ENCODE assay signal across 13 mouse cellular contexts in the genomic region with DNA sequence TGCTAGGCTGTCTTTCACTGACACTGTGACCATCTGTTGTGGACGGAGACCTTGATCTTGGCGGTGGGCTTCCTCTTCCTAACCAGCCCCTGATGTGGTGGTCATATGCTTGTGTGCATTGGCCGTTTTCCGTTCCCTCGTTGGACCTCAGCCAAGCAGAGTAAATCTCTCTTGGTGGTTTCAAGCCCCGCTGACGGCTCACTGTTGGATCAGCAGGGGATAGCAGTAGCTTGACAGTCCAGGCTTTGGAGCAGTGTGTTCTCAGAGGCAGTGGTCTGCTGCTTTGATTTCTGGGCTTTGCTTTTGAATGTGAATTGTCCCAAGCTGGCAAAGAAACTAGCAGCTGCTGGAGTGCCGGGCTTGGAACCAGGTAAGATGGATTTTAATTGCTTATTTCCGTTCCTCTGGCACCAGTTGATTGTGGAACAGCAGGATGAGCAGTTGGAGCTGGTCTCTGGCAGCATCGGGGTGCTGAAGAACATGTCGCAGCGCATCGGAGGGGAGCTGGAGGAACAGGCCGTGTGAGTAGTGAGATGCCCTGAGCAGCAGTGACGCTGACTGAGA. TPM values are rescaled to one million over a fixed set of nuclear protein-coding genes. Genes with fewer than 3 reads are reported as not detected.
DNase-seq lines count a peak whose midpoint lies in the region; ATAC-seq and TF ChIP-seq lines count a peak whose summit lies in the region.
"Had no signal": no experiment of that assay in that cellular context is flagged by ENCODE, and none has a peak within 500 bp of the region (broad histone marks: within the 10 kb centered on the region; RNA-seq: fewer than 3 reads in every experiment).

No protein-coding gene starts in this region.

- 0 out of 2 replicates have a peak overlapping the region, but pooled peaks have one; percentile 17 for H3K27ac ChIP-seq in kidney, embryonic 16.5 days (ENCODE audit: low read length)
- H3K27ac ChIP-seq in thymus, adult 2 months (ENCODE audit: control insufficient read depth, insufficient read depth, low read length) = peak overlapping the region; percentile 8; the same call in 1 of the 2 replicates
- H3K27ac ChIP-seq in hindbrain, postnatal 0 days = peak overlapping the region; percentile 37; the same call in 1 of the 2 replicates
- H3K27ac ChIP-seq: left cerebral cortex, adult 2 months; lung, embryonic 15.5 days had no signal

- H3K27me3 ChIP-seq in kidney, embryonic 16.5 days (ENCODE audit: insufficient read depth, low read length) = no peaks in the 10 kb centered on the region
- H3K27me3 ChIP-seq in thymus, adult 2 months (ENCODE audit: control insufficient read depth, insufficient read depth, low read length) = no peaks in the 10 kb centered on the region
- no peaks in the 10 kb centered on the region for H3K27me3 ChIP-seq in hindbrain, postnatal 0 days (ENCODE audit: insufficient read depth, low read length)
- H3K27me3 ChIP-seq: lung, embryonic 15.5 days had no signal

- H3K4me1 ChIP-seq in kidney, embryonic 16.5 days (ENCODE audit: insufficient read depth, low read length) = peaks cover 6% of the 10 kb centered on the region; the same call in 1 of the 2 replicates
- H3K4me1 ChIP-seq in thymus, adult 2 months (replicated peaks; ENCODE audit: control insufficient read depth, insufficient read depth, low read length) = no peaks in the 10 kb centered on the region
- peaks cover 7% of the 10 kb centered on the region for H3K4me1 ChIP-seq in hindbrain, postnatal 0 days (ENCODE audit: insufficient read depth, low read length)

- ATAC-seq in kidney, embryonic 16.5 days (ENCODE audit: low FRiP score, low TSS enrichment) = peak; percentile 69; the same call in 1 of the 2 replicates
- ATAC-seq in hindbrain, postnatal 0 days = peak; percentile 78

- H3K4me2 ChIP-seq in kidney, embryonic 16.5 days (replicated peaks; ENCODE audit: low read depth, low read length) = no peak overlapping the region
- no peak overlapping the region for H3K4me2 ChIP-seq in hindbrain, postnatal 0 days (ENCODE audit: low read depth, low read length)
- H3K4me2 ChIP-seq: lung, embryonic 15.5 days had no signal

- intact Hi-C loops in gastrocnemius, postnatal 36 days (cut with DNase I) = no loop called here

- H3K9ac ChIP-seq in kidney, embryonic 16.5 days (replicated peaks; ENCODE audit: low read length) = no peak overlapping the region
- no peak overlapping the region for H3K9ac ChIP-seq in hindbrain, postnatal 0 days (replicated peaks; ENCODE audit: low read length)
- H3K9ac ChIP-seq: lung, embryonic 15.5 days had no signal

- H3K9me3 ChIP-seq in kidney, embryonic 16.5 days (ENCODE audit: low read length) = no peaks in the 10 kb centered on the region
- H3K9me3 ChIP-seq in hindbrain, postnatal 0 days (ENCODE audit: low read length) = no peaks in the 10 kb centered on the region
- H3K9me3 ChIP-seq: G1E; lung, embryonic 15.5 days had no signal

- H3K4me3 ChIP-seq in kidney, embryonic 16.5 days (ENCODE audit: low read length) = no peak overlapping the region
- H3K4me3 ChIP-seq in thymus, adult 2 months (ENCODE audit: control insufficient read depth, insufficient read depth, low read length) = no peak overlapping the region
- H3K4me3 ChIP-seq in hindbrain, postnatal 0 days (ENCODE audit: low read length) = no peak overlapping the region
- H3K4me3 ChIP-seq: left cerebral cortex, adult 2 months; lung, embryonic 15.5 days had no signal

- TF ChIP-seq POLR2A in thymus, adult 2 months (IDR thresholded peaks at IDR 0.05; ENCODE audit: control insufficient read depth, extremely low read depth, insufficient read depth, low read length, poor library complexity) = no peak

- 63% methylated on average over 15 of the region's 15 CpGs for WGBS in kidney, embryonic 16.5 days
- WGBS in thymus, adult 2 months = 73% methylated on average over 15 of the region's 15 CpGs
- 29% methylated on average over 15 of the region's 15 CpGs for WGBS in hindbrain, postnatal 0 days

- no peak for TF ChIP-seq CTCF in thymus, adult 2 months (IDR thresholded peaks at IDR 0.05; ENCODE audit: borderline replicate concordance, control insufficient read depth, extremely low read depth, insufficient read depth, low read length, poor library complexity)
- TF ChIP-seq CTCF in hindbrain, postnatal 0 days (IDR thresholded peaks at IDR 0.05; ENCODE audit: low read depth) = no peak

- no peak for DNase-seq in kidney, adult 11 months
- no peak for DNase-seq in thymus, adult 2 months
- no peak for DNase-seq in thymus, adult 18-20 months
- DNase-seq in hindbrain, postnatal 0 days (ENCODE audit: low spot score) = peak; percentile 66
- no peak for DNase-seq in gastrocnemius, postnatal 36 days
- no peak for DNase-seq in gastrocnemius, adult 8-10 months (ENCODE audit: low spot score in 2 of 2)
- DNase-seq: adrenal gland, adult 2 months; heart, postnatal 36 days; thymus, postnatal 36 days had no signal

- H3K36me3 ChIP-seq in kidney, embryonic 16.5 days (ENCODE audit: insufficient read depth, low read length) = peaks cover 57% of the 10 kb centered on the region
- H3K36me3 ChIP-seq in thymus, adult 2 months (ENCODE audit: control insufficient read depth, insufficient read depth, low read length) = peaks cover 69% of the 10 kb centered on the region
- H3K36me3 ChIP-seq in hindbrain, postnatal 0 days (ENCODE audit: insufficient read depth, low read length) = peaks cover 7% of the 10 kb centered on the region; the same call in 1 of the 2 replicates

RNA-seq across cellular contexts. Expression of gene Stx6, which starts 34.4 kb away (rescaled TPM):
- 70.9 and 78.0 TPM in 2 replicates for polyA plus RNA-seq in kidney, embryonic 16.5 days (2015; fragmentation: Nextera tagmentation; extraction: Ambion mirVana)
- polyA plus RNA-seq in thymus, adult 2 months (2012; rRNA removed) = 232 and 272 TPM in 2 replicates
- total RNA-seq in hindbrain, postnatal 0 days (2014; rRNA removed) = 77.1 and 84.2 TPM in 2 replicates
- polyA plus RNA-seq in hindbrain, postnatal 0 days (2015; fragmentation: Nextera tagmentation; extraction: Ambion mirVana) = 81.2 and 82.2 TPM in 2 replicates
- total RNA-seq in gastrocnemius, postnatal 36 days (2021) = 10 to 100 TPM; 10.4 to 10.8 TPM
- total RNA-seq in gastrocnemius, adult 8-10 months (2022) = 10 to 100 TPM; 12.1 to 14.6 (median 13.0) TPM

RNA-seq across cellular contexts. Expression of gene Mr1, which starts 46.3 kb away (rescaled TPM):
- 7.1 and 8.6 TPM in 2 replicates for polyA plus RNA-seq in kidney, embryonic 16.5 days (2015; fragmentation: Nextera tagmentation; extraction: Ambion mirVana)
- polyA plus RNA-seq in thymus, adult 2 months (2012; rRNA removed) = 33.5 and 37.9 TPM in 2 replicates
- 4.7 and 8.4 TPM in 2 replicates for total RNA-seq in hindbrain, postnatal 0 days (2014; rRNA removed)
- 2.7 and 3.0 TPM in 2 replicates for polyA plus RNA-seq in hindbrain, postnatal 0 days (2015; fragmentation: Nextera tagmentation; extraction: Ambion mirVana)
- total RNA-seq in gastrocnemius, postnatal 36 days (2021) = 10 to 100 TPM in 1 of 2 experiments, 1 to 10 TPM in 1; 8.1 to 11.5 TPM
- 10 to 100 TPM; 12.4 to 16.1 (median 13.3) TPM for total RNA-seq in gastrocnemius, adult 8-10 months (2022)

RNA-seq across cellular contexts. Expression of gene BC034090, which starts 51.4 kb away (rescaled TPM):
- 8.2 and 9.1 TPM in 2 replicates for polyA plus RNA-seq in kidney, embryonic 16.5 days (2015; fragmentation: Nextera tagmentation; extraction: Ambion mirVana)
- polyA plus RNA-seq in thymus, adult 2 months (2012; rRNA removed) = 7.6 and 13.1 TPM in 2 replicates
- 16.1 and 18.8 TPM in 2 replicates for total RNA-seq in hindbrain, postnatal 0 days (2014; rRNA removed)
- 3.6 and 3.7 TPM in 2 replicates for polyA plus RNA-seq in hindbrain, postnatal 0 days (2015; fragmentation: Nextera tagmentation; extraction: Ambion mirVana)
- 1 to 10 TPM in 1 of 2 experiments, under 1 TPM in 1; 0.94 to 1.7 TPM for total RNA-seq in gastrocnemius, postnatal 36 days (2021)
- 1 to 10 TPM in 2 of 4 experiments, under 1 TPM in 2; 0.32 to 1.5 (median 1.0) TPM for total RNA-seq in gastrocnemius, adult 8-10 months (2022)
